Mouse (Mus musculus) heart, postnatal 0 days (tissue): ENCODE measurements at regions not wholly inside any gene's neighbourhood (a gene's known extent, or its start where the extent isn't known, plus 50 kb on each side); places are given as distances from the start of the nearest gene placed in this dataset.

Experiments used
- ATAC-seq: fragments of 200-750 bp; cut with Nextera tagmentation; 2 replicates; pipeline ENCODE4 v1.8.0; 2017; ENCODE audit warnings: low read depth, moderate number of reproducible peaks, moderate library complexity; ENCODE audit not compliant: insufficient read depth
- DNase-seq: peaks from one replicate; pipeline ENCODE4 v3.0.0-alpha.2; 2016; ENCODE audit warnings: low spot score
- H3K27ac ChIP-seq: fragments of 300-500 bp; sonication (generic); 2 replicates; pipeline ENCODE4 v1.5.1; 2014; ENCODE audit warnings: low read depth, mild to moderate bottlenecking
- H3K27me3 ChIP-seq: fragments of 300-500 bp; sonication (generic); 2 replicates; pipeline ENCODE4 v1.6.1; 2014; ENCODE audit warnings: low read length, mixed read lengths; ENCODE audit not compliant: control insufficient read depth, insufficient read depth
- H3K36me3 ChIP-seq: fragments of 300-500 bp; sonication (generic); replicated peaks from 2 replicates; pipeline ENCODE4 v1.6.1; 2014; ENCODE audit warnings: low read length, mixed read lengths; ENCODE audit not compliant: control insufficient read depth, insufficient read depth
- H3K4me1 ChIP-seq: fragments of 300-500 bp; sonication (generic); 2 replicates; pipeline ENCODE4 v1.6.1; 2014; ENCODE audit warnings: antibody characterized with exemption; ENCODE audit not compliant: control insufficient read depth, insufficient read depth
- H3K4me2 ChIP-seq: fragments of 300-500 bp; sonication (generic); 2 replicates; pipeline ENCODE4 v1.6.1; 2014; ENCODE audit warnings: low read depth, mild to moderate bottlenecking, low read length, moderate library complexity
- H3K4me3 ChIP-seq: fragments of 300-500 bp; sonication (generic); 2 replicates; pipeline ENCODE4 v1.5.1; 2014; ENCODE audit warnings: low read depth, low read length
- H3K9ac ChIP-seq: fragments of 300-500 bp; sonication (generic); replicated peaks from 2 replicates; pipeline ENCODE4 v1.6.1; 2014; ENCODE audit warnings: low read depth, low read length, mixed read lengths
- H3K9me3 ChIP-seq: fragments of 300-500 bp; sonication (generic); replicated peaks from 2 replicates; pipeline ENCODE4 v1.6.1; 2016; ENCODE audit warnings: low read length; ENCODE audit not compliant: control insufficient read depth
- CTCF ChIP-seq: IDR thresholded peaks from 2 replicates; pipeline ENCODE4 v1.5.1; 2016; ENCODE audit warnings: antibody characterized with exemption, control low read depth, low read depth
- EP300 ChIP-seq: IDR thresholded peaks from 2 replicates; pipeline ENCODE4 v1.6.1; 2016; ENCODE audit warnings: antibody characterized with exemption, low read depth
- WGBS: fragments of 180-500 bp; shearing (Covaris S2); extraction: QIAGEN DNeasy Blood & Tissue Kit; methylation state at CpG from one replicate; pipeline ENCODE4 v1.1.7; 2014; 5-methylcytosine and 5-hydroxymethylcytosine counted together

DNA sequence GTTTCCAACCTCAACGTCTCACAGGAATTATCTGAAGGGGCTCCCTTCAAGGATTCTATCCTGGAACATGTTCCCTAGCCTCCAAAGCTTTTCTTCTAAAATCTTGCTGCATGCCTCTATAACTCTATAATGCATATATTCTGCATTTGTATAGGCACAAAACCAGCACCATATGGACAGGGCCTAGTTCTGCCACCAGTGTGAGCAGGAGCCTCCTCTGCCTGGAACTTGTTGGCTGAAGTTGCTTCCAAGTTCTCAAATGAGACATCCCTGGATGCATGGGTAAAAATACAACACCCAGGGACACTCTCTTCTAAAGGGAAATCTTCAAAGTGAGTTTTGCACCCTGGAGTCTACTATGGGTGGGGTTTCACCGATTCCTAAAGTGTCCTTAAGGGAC lies 62.3 kb upstream of the Tenm4 start:
- Histone ChIP-seq H3K4me1 (no peaks in the 10 kb centered on the region), H3K9me3 (no peaks in the 10 kb centered on the region), H3K36me3 (no peaks in the 10 kb centered on the region), H3K4me2 (no peak overlapping the region), H3K27me3 (no peaks in the 10 kb centered on the region), H3K27ac (no peak overlapping the region), H3K9ac (no peak overlapping the region), H3K4me3 (no peak overlapping the region)
- no peak for ATAC-seq
- WGBS: 52% methylated on average over 2 of the region's 2 CpGs
- TF ChIP-seq CTCF (no peak), EP300 (no peak)
- no peak for DNase-seq

DNA sequence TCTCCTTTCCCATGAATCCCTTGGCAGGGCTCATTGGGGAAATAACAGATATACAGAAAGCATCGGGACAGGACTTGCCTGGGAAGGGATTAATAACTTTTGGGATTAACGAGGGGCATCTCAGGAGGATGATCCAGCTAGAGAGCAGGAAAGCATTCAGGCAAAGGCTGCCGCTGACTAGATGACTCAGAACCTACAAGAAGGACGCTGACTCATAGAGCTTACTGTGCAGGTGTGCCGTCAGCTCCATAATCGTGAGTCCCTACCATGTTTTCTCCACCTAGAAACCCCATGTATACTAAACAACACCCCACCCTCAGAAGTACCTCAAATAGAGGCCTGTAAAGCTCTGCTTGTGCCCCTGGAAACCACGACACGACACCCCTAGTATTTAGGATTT lies 50.9 kb upstream of the Tenm4 start:
- DNase-seq (no peak), ATAC-seq (no peak)
- no peak overlapping the region for H3K4me2 ChIP-seq
- H3K27ac ChIP-seq: no peak overlapping the region
- no peak overlapping the region for H3K4me3 ChIP-seq
- H3K36me3 ChIP-seq: no peaks in the 10 kb centered on the region
- TF ChIP-seq CTCF: no peak
- TF ChIP-seq EP300: no peak
- no peaks in the 10 kb centered on the region for H3K9me3 ChIP-seq
- WGBS: 77% methylated on average over 8 of the region's 8 CpGs
- H3K27me3 ChIP-seq: no peaks in the 10 kb centered on the region
- H3K9ac ChIP-seq: no peak overlapping the region
- H3K4me1 ChIP-seq: no peaks in the 10 kb centered on the region
